Mouse (Mus musculus) activated CD4-positive, CD25-positive, alpha-beta regulatory T cell, adult 4 months (primary cell): Measurements from ENCODE around the gene Ifitm1. TPM values are rescaled to one million over a fixed set of nuclear protein-coding genes. Genes with fewer than 3 reads are reported as not detected.
A peak's percentile ranks its signal among the peaks of the same experiment; 100 is the strongest.
"Not testable (repeated sequence)": the region's sequence is repeated elsewhere in the genome, so short reads cannot be mapped to it uniquely, and the experiment has no call there.

ENCODE experiments used
- ATAC-seq: one replicate; pipeline ENCODE4 v1.8.0; 2017
- polyA plus RNA-seq, 2 experiments: library from polyadenylated mRNA; unstranded; fragments of 100-300 nt; shearing (Covaris generic); gene quantifications; one replicate each; pipeline ENCODE4 v1.2.1; 2017

The Ifitm1 gene
- polyA plus RNA-seq, 2 experiments from 2014 or later = 4.6 to 7.5 TPM

- no peak for ATAC-seq
Measured at GRCm38 (mm10) chr7:140951051-140951450, 16.0 kb upstream of the Ifitm1 start.

GRCm38 (mm10) chr7:140951765-140952164, 15.3 kb upstream of the Ifitm1 start:
- no peak for ATAC-seq

GRCm38 (mm10) chr7:140952441-140952840, 14.6 kb upstream of the Ifitm1 start:
- no peak for ATAC-seq

- ATAC-seq = no peak
Measured at GRCm38 (mm10) chr7:140953133-140953532, 13.9 kb upstream of the Ifitm1 start.

- no peak for ATAC-seq
Measured at GRCm38 (mm10) chr7:140953800-140954732, 13.0 kb upstream of the Ifitm1 start.

- peak; percentile 21 for ATAC-seq
Measured at GRCm38 (mm10) chr7:140954733-140955071, 12.3 kb upstream of the Ifitm1 start.

GRCm38 (mm10) chr7:140955342-140955741, 11.7 kb upstream of the Ifitm1 start:
- ATAC-seq = peak; percentile 21

GRCm38 (mm10) chr7:140955758-140956555, 11.1 kb upstream of the Ifitm1 start, which contains the start of the genes Gm45717 and Ifitm2:
TSS of gene Gm45717 (minus strand) at chr7:140955937.
TSS of gene Ifitm2 (minus strand) at chr7:140955987.
- no peak for ATAC-seq

- ATAC-seq = no peak
Measured at GRCm38 (mm10) chr7:140956556-140956869, 10.5 kb upstream of the Ifitm1 start.

- peak; percentile 59 for ATAC-seq
Measured at GRCm38 (mm10) chr7:140959181-140959901, 7.7 kb upstream of the Ifitm1 start.

- ATAC-seq = no peak
Measured at GRCm38 (mm10) chr7:140960026-140960425, 7.0 kb upstream of the Ifitm1 start.

GRCm38 (mm10) chr7:140961416-140961815, 5.6 kb upstream of the Ifitm1 start:
- ATAC-seq = no peak

- ATAC-seq = no peak
Measured at GRCm38 (mm10) chr7:140962733-140963132, 4.3 kb upstream of the Ifitm1 start.

GRCm38 (mm10) chr7:140967862-140968591, 1.0 kb downstream of the Ifitm1 start:
- ATAC-seq = no peak

GRCm38 (mm10) chr7:140968710-140969109, 1.7 kb downstream of the Ifitm1 start:
- not testable (repeated sequence) for ATAC-seq

GRCm38 (mm10) chr7:140970931-140971330, 3.9 kb downstream of the Ifitm1 start:
- no peak for ATAC-seq

GRCm38 (mm10) chr7:140971479-140972171, 4.6 kb downstream of the Ifitm1 start:
- ATAC-seq = no peak

GRCm38 (mm10) chr7:140973396-140974165, 6.6 kb downstream of the Ifitm1 start:
- no peak for ATAC-seq

GRCm38 (mm10) chr7:140974940-140975339, 7.9 kb downstream of the Ifitm1 start:
- ATAC-seq = no peak

- ATAC-seq = no peak
Measured at GRCm38 (mm10) chr7:140975465-140975864, 8.4 kb downstream of the Ifitm1 start.

GRCm38 (mm10) chr7:140976720-140977119, 9.7 kb downstream of the Ifitm1 start:
- not testable (repeated sequence) for ATAC-seq
